Mouse (Mus musculus) small intestine, adult 2 months (tissue): ENCODE measurements around the gene Nr6a1.

Experiments used
- CTCF ChIP-seq: fragments of 200-500 bp; IDR thresholded peaks from 2 replicates; pipeline ENCODE4 v1.5.1; 2012; ENCODE audit warnings: low read depth, mild to moderate bottlenecking, control low read depth, inconsistent platforms, low read length, moderate library complexity, mixed read lengths; ENCODE audit not compliant: insufficient replicate concordance, insufficient read length; ENCODE audit errors: extremely low read depth
- POLR2A ChIP-seq: fragments of 200-500 bp; IDR thresholded peaks from 2 replicates; pipeline ENCODE4 v1.6.1; 2012; ENCODE audit warnings: low read depth, mild to moderate bottlenecking, control low read depth, inconsistent platforms, low read length, moderate library complexity

- TF ChIP-seq CTCF (no peak), POLR2A (no peak)
Measured at GRCm38 (mm10) chr2:38685746-38686145, 241.7 kb downstream of the Nr6a1 start.
